Mouse (Mus musculus) megakaryocyte progenitor cell, adult 5-6 weeks (primary cell): ENCODE measurements around the gene Zbtb45. TPM values are rescaled to one million over a fixed set of nuclear protein-coding genes. Genes with fewer than 3 reads are reported as not detected.
A peak's percentile ranks its signal among the peaks of the same experiment; 100 is the strongest.

ENCODE experiments used
- ATAC-seq: replicated peaks from 2 replicates; pipeline ENCODE4 v1.8.0; 2016; ENCODE audit warnings: mild to moderate bottlenecking, moderate TSS enrichment, inconsistent platforms; ENCODE audit not compliant: poor library complexity
- total RNA-seq, 2 experiments: library from RNA; stranded (forward) in 1 of 2; stranded (reverse) in 1 of 2; fragments of 157-497, 149-512 nt in 1 of 2; fragments of 200-1000 nt in 1 of 2; gene quantifications; 2 replicates each; pipeline versions ENCODE4 v1.2.3 to v1.2.4; 2015 to 2017

Gene Zbtb45
- total RNA-seq, 2 experiments from 2014 or later = 9.8 to 11.4 TPM

DNA sequence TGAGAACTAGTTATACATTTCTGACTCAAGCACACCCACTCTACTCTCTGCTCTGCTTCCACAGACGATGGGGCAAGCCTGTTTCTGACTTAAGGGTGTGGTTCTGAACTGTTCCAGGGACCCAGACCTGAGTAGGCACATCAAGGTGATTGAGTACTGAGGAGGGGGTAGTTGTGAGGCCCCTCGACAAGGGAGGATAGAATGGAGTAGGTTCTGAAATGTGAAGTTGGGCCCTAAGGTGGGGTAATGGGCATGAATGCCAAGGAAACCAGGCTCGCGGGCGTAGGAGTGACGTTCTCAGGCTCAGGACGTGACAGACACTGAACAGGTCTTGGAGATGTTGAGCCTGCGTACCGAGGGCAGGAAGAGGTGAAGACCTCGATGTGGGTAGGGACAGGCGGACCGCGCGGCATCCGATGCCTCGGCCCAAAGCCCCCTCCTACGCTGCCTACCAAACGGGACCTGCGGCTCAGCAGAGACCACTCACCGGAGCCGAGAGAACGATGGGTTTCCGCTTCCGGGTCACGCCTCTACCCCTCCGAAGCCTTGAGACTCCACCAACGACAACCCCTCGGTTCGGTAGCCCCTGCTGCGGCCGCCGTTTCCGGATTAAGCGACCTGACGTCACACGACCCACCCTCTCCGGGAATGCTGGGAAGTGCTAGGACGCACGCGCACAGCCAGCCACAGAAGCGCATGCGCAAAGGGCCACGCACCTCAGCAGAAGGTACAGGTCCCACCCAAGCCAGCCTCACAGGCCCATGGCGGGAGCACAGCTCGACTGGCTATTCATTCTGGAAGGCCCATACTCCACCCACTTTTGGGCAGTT is 24.5 kb upstream of the Zbtb45 start, which contains the start of gene Chmp2a:
Chmp2a (minus strand) TSS at position 660 of the 830 bp plus-strand sequence.
- ATAC-seq = peak; percentile 59

DNA sequence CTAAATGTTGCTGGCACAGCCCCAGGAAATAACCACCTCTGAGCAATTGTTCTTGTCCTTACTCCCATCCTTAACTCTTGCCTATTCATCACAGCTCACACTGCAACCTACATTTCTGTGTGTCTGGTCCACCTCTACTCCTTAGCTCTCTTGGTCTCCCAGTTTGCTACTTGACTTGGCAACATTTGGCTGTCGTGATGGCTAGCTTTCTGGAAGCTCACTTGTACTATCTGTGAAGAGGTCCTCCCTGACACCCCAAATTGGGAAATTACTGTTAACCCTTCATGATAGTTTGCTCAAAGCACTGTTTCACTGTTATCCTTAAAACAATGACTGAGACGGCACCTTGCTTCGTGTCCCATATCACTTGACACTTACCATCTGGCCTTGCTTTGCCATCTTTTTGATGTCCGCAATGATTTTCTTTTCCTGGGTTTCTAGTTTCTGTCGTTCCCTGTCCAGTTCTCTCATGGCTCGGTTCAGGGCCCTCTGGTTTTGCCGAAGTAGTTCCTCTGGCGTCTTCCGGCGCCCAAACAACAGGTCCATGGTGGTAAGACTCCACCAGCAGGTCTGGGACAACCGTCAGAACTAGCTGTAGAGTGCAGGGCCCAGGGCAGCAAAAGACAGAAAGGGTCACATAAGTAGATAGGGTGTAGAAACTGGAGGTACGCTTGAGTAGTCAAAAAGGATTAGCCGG is 23.8 kb upstream of the Zbtb45 start:
- no peak for ATAC-seq

DNA sequence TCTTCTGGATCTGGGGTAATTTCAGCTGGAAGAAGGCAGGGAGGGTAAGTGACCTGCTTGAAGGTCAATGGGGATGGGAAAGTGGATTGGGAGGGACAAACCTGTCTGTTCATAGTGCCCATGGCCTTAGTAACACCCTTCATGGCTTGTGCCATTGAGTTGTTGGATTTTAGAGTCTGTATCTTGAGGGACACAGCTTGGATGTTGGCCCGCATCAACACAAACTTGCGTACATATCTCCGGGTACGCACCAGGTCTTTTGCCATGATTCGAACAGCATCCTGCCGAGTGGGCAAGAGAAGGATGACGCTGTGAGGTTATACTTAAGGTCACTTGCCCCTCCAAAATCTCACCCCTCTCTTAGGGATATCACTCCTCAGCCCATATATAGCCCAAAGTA is 22.7 kb upstream of the Zbtb45 start:
- no peak for ATAC-seq

DNA sequence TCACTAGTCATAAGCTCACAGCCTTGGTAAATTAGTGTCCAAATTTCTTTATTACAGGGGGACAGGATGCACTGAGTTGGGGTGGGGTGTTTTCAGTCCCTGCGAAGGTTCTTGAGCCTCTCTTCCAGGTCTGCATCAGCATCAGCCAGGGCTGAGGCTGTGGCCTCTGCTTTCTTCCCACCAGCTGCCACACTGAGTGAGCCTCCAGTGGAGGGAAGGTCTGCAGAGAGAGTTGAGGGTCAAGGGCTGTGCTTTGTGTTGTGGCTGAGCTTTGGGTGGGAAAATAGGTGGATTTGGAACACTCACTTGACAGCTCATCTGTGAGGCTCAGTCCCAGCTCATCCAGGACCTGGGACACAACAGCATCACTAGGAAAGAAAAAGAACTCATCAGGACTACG is 22.1 kb upstream of the Zbtb45 start:
- no peak for ATAC-seq

DNA sequence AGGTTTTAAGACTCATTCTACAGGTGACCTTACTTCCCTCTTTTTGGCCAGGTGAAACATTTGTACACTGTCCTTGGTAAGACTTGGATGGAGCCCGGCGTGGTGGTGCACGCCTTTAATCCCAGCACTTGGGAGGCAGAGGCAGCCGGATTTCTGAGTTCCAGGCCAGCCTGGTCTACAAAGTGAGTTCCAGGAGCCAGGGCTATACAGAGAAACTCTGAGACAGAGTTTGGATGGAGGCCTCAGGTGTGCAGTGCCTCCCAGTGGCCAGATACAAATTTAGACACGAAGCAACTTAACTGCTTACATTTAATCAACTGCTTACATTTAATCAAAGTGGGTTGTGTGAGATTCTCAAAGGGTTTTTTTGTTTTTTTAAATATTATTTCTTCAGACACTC is 21.2 kb upstream of the Zbtb45 start:
- no peak for ATAC-seq

DNA sequence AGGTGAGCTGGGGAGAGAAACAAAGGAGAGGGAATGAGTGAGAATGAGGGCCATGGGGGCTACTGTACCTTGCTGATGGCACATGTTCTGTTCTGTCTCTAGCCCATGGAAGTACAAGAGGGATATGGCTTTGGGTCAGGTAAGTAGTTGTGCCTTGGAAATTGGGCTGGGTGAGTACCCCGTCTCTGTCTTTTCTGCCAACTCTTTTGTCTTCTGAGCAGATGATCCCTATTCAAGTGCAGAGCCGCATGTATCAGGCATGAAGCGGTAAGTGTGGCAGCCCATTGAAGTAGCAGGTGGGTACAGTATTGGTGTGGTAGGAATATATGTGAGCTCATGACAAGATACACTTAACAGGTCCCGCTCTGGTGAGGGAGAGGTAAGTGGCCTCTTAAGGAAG is 19.2 kb upstream of the Zbtb45 start:
- ATAC-seq = no peak

DNA sequence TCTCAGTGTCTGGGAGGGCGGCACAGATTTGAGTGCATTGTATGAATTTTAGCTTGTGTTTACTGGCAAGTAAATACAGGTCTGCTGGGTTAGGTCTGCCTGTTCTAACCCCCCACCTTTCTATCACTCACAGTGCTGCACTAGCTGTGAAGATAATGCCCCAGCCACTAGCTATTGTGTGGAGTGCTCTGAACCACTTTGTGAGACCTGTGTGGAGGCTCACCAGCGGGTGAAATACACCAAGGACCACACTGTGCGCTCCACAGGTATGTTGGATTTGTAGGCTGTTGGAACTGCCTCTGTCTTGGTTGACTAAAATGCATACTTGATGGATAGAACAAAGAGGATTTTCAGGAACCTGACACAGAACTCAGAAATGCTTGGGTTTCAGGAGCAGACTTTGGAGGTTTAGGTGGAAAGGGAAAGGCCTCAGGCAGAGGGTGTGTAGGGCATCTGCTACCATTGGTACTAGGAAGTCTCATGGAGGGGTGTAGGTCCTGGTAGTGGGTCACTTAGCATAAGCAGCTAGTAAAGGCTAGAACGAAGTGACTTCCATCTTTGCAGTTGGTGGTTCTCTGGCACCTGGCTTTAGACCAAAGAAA is 15.8 kb upstream of the Zbtb45 start:
- ATAC-seq = no peak

DNA sequence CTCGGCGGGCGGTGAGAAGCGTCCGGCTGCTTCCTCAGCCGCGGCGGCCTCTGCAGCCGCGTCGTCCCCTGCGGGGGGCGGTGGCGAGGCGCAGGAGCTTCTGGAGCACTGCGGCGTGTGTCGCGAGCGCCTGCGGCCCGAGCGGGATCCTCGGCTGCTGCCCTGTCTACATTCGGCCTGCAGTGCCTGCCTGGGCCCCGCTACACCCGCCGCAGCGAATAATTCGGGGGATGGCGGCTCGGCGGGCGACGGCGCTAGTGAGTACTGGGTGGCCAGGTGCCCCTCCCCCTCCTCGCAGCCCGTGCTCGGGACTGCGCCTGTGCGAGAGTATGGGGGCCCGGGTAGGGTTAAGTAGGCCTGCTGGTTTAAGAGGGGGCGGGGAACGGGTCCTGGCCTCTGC is 15.0 kb upstream of the Zbtb45 start:
- peak; percentile 10 for ATAC-seq

DNA sequence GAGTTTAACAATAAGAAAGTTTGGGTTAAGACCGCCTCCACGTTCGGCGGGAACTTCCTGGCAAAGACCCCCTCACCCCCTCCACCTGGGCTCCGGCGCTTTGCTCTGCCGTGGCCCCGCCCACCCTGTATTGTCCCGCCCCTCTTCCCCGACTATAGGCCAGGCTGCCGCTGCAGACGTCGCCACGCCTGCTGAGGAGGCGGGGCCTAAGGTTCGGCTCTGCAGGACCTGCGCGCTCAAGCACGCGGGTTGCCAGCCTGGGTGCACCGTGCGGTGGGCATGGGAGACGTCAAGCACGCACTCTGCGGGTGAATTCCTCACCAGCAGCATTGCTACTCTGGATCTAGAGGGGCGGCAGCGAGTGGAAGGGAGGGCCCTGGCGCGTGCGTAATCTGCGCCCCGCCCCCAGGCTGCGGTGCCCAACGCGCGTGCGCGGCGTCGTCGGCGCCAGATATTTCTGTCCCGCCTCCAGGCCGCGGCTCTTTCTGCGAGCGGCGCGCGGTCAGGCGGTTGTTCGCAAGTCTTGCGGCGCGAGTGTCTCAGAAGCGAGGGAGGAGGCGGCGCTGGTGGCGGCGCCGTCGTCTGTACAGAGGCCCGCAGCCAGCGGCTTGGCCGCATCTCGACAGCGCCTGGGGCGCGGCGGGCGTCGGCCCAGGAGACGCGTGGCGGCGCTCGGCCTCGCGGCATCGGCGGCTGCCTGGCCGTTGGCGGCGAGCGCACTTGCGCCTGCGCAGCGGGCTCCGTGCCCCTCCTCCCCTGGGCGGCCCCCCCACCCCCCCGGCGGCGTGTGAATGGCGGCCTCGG is 14.3 kb upstream of the Zbtb45 start:
- ATAC-seq = peak; percentile 70

DNA sequence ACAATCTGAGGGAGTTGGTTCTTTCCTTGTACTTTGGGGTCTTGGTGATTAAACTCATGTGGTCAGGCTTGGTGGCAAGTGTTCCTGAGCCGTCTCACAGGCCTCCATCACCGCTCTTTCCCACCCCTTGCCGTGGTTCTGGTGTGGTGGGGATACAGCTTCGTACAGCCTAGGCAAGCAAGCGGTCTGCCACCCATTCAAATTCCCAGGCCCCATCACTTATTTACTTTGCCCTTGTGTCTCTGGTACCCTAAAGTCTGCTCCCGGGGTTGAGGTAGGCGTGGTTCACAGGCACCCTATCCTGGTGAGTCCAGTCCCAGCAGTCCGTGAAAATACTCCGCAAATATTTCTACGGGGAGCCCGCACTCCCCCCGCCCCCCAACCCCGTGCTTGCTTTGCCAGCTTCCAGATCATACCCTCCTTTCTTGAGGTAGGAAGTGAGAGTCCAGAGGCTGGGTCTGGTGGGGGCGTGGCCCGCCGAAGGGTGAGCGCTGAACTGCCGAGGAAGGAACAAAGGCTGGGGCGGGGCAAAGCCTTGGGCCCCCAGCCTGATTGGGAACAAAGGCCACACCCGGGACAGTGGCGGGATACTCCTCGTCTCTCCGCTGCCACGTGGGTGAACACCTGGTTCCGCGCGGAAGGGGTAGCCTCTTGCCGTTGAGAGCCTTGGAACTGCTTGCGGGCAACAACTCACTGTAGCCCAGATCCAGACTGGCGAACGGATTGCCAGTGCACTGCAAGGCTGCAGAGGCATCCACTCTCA is 13.1 kb upstream of the Zbtb45 start:
- ATAC-seq = peak; percentile 67

DNA sequence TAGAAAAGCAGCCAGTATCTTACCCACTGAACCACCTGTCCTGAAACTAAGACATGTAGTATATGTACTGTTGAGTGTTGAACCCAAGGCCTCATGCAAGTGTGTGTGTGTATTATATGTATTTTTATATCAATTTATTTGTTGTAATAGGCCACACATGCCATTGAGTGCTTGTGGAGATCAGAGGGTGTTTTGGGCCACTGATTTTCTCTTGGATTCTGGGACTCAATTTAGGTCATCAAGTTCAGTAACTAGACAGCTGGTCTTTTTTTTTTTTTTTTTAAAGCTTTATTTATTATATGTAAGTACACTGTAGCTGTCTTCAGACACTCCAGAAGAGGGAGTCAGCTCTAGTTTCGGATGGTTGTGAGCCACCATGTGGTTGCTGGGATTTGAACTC is 5.4 kb upstream of the Zbtb45 start:
- no peak for ATAC-seq

DNA sequence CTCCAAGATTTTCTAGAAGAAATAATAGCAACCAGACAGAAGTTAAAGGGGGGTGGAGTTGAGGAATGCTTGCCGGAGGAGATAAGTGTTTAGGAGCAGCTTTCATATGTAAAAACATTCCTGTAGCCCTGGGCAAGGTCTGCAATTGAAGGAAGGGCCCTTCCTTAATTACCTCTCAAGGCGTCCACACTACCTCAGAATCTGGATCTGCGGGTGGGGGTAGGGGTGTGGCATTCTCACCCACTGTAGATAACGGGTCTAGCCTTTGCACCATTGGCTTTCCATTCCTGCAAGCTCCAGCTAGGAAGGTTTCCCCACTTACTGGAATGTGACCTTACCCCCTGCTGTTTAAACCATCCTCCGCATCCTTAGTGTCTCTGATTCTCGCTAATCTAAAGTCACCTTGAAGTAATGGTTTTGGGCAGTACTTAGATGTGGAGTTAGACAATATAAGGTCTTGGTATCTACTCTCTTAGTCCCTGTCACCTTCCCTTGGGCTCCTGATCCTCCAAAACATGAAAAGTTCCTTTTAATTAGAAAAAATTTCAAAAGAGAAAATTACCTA is 4.5 kb upstream of the Zbtb45 start:
- no peak for ATAC-seq

DNA sequence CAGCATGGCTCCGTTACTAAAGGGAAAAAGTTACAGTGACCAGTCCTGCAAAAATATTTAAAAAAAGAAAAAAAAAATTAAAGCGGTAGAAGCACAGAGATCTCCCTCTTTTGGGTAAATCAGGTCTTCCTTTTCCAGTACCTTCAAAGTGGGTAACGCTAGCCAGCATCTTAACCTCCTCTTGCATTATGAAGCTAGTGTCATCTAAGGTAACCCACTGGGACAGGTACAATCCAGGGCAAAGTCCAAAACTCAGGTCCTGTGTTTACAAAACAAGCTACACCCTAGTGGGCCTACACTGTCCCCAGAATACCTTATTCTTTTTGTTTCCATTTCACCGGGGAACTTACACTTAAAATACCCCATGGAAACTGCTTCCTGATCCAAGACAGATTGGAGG is 3.8 kb upstream of the Zbtb45 start:
- no peak for ATAC-seq

DNA sequence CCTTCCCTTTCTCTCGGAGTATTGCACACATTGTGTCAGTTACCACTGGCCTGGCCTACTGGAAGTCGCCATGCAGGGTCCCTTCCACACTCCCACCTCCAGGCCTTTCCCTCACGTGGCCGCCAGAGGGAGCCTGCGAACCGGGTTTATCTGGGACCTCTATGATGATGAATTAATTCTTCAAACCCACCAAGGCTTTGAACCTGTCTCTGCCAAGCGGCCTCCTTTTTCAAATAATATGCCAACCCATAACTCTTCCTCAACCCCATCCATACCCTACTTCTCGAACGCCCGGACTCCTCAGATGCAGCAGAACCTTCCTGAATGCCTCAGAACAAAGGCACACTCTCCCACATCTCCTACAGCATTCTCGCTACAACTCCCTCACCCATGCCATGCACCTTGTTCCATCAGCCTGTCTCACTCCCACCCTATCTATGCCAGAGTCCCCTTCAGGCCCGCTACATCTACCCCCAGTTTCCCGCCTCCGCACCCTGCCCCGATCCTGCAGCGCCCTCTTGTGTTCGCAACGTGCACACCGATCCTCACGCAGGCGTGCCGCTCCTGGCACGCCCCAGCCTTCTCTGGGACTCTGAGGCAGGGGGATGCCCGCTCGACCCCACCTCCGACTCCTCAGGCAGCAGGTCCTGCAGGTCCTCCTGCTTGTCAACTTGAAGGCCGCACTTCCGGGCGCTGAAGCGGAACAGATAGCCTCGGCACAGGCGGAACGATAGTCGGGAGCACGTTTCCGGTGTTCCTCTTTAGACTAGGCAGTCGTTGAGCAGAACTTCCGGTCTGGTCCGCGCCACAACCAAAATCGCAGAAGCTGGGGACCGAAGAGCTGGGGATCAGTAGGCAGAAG is 460 bp downstream of the Zbtb45 start:
- ATAC-seq = peak; percentile 86

DNA sequence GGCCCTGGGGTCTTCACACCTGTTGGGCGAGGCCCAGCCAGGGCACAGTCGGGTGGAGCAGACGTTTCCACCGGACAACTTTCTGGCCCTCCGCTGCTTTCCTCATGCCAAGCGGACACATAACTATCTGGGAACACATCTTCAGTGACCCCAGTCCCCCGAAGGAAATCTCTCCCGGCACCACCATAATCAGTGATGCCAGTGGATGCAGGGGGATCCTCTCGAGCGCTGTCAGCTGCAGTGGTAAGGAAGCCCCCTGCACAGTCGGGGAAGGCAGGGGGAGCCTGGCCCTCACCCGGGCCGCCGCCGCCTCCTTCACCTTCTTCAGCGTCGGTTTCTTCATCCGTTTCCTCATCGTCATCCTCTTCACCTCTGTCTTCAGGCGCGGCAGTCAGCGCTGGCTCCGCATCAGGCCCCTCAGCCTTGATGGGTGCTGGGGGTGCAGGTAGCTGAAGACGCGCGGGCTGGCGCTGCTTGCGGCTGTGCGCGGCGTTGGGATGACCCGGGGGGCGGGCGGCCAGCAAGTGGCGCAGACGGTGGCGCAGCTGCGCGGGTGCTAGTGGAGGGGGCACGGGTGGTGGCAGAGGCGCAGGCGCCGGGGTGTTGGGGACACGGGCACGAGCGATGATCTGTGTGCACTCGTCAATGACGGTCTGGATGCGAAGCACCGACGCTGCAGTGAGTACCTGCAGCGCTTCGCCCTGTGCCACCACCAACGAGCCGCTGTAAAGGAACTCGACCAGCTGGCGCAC is 2.3 kb downstream of the Zbtb45 start:
- ATAC-seq = no peak

DNA sequence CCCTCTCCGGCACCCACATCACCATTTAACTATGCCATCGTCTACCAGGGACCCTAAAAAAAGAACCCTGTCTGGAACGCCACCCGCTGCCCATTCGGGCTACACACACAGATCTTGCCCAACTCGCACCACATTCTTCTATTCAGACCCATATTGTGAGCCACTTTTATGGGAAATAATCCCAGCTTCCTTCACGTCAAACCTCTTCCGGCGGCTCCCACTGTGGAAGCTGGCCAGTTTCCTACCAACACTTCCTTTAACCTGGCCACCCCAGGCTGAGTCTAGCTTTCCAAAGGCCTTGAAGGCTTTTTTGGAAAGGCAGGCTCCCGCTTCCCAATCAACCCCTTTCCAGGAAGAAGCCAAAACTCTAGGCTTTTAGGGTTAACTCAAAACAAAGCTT is 3.3 kb downstream of the Zbtb45 start:
- ATAC-seq = no peak

DNA sequence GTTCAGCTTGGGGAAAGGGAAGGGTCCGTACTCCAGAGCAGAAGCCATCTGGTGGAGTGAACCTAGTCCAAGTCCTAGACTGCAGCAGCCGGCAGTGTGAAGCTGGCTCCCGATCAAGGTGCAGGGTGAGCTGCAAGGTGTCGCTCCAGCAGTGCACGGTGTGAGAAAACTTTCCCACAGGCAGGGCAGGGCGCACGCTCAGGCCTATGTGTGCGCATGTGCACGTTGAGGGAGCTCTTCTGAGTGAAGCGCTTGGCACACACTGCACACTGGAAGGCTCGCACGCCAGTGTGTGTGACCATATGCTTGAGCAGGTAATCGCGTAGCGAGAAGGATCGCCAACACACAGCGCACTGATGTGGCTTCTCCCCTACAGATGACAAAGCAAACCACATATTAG is 3.8 kb downstream of the Zbtb45 start:
- ATAC-seq = no peak

DNA sequence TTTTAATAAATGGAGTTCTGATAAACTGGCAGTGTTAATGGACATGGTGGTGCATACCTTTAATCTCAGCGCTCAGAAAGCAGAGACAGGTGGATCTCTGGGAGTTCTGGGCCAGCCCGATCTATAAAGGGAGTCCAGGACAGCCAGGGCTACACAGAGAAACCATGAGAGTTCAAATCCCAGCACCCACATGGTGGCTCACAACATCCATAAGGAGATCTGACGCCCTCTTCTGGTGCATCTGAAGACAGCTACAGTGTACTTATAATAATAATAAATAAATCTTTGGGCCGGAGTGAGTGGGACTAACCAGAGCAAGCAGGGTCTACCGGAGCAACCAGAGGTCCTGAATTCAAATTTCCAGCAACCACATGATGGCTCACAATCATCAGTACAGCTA is 6.5 kb downstream of the Zbtb45 start:
- no peak for ATAC-seq
